Mouse (Mus musculus): Measurements from ENCODE around the gene Hlf.

GRCm38 (mm10) chr11:90370367-90370766 lies 20.3 kb downstream of the Hlf start:
- TF ChIP-seq CTCF (IDR thresholded peaks at IDR 0.05; ENCODE audit: control insufficient read depth, insufficient read depth, low read length) (no peak), POLR2A (IDR thresholded peaks at IDR 0.05; ENCODE audit: borderline replicate concordance, control insufficient read depth, low read depth, low read length) (no peak)
